Mouse (Mus musculus): ENCODE data around the gene Peli2.

DNA sequence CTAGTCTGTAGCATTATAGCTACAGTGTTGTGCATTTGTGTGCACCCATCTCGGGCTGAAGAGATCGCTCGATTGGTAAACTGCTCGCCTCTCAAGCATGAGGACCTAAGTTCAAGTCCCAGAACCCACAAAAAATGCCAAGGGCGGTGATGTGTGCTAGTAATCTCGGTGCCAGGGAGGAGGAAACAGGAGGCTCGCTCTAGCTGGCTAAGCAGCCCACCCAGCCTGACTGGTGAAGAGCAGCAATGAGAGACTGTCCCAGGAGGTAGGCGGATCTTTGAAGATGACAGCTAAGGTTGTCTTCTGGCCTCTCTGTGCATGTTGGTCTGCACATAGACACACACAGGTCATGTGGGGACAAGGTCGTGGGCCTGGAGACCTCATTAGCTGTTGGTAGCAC is 129.3 kb downstream of the Peli2 start:
- TF ChIP-seq CTCF (IDR thresholded peaks at IDR 0.05) (no peak), EP300 (IDR thresholded peaks at IDR 0.05; ENCODE audit: insufficient read depth, low read depth, low read length) (no peak)

Measured in heart, adult 2 months (tissue).